Mouse (Mus musculus): ENCODE results near the gene Vwa8.
"Not testable (repeated sequence)": the region's sequence is repeated elsewhere in the genome, so short reads cannot be mapped to it uniquely, and the experiment has no call there.

Gene Vwa8

GRCm38 (mm10) chr14:78881563-78881962 lies 32.7 kb downstream of the Vwa8 start:
- DNase-seq (ENCODE audit: low read depth, low spot score): no peak

- DNase-seq (ENCODE audit: low read depth, low spot score): no peak
These were observed 37.2 kb downstream of the Vwa8 start for GRCm38 (mm10) chr14:78885915-78886534.

DNA sequence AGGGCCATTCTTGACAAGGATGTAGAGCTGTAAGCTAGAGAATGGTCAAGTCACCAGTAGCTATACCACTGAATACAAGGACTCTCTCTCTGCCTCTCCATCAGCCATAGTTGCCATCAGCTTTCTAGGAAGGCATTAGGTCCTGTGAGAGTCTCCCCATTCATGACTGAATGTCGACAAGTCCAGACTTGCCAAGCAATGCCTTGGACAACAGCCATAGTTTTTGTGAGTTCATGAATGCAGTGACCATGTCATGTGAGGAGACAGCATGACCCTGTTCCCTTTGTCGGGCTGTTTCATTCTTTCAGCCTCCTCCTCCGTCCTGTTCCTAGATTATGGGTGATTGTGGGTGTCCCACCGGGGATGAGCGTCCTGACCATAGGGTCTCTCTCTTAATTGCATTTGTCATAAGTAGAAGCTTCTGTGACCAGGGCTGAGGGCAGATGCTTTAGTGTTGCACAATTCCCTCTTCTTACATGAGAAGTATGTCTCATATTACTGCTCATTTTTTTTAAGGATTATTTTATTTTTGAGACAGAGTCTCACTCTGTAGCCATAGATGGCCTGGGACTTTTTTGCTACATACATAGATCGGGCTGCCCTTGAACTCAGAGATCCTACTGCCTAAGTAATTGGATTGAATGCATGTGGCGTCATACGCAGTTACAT lies 37.8 kb downstream of the Vwa8 start:
- DNase-seq (ENCODE audit: low read depth, low spot score): no peak

DNA sequence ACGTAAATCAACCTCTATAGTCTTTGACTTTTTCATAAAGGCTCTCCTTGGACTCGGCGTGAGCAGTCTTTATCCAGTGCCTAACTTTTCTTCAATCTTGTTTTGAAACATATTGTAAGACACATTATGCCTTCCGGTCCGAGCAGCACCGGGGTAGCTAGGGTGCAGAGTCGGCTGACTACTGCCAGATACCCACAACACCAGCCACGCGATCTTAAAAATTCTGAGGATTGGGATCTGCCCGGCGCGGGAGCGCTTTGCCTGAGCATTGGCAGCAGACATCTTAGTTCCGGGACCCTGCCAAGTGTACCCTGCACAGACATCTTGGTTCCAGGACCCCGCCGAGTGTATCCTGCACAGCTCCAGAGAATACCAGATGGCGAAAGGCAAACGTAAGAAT lies 38.6 kb downstream of the Vwa8 start:
- DNase-seq (ENCODE audit: low read depth, low spot score): not testable (repeated sequence)

GRCm38 (mm10) chr14:78895496-78895895 lies 46.6 kb downstream of the Vwa8 start:
- no peak for DNase-seq (ENCODE audit: low read depth, low spot score)

DNA sequence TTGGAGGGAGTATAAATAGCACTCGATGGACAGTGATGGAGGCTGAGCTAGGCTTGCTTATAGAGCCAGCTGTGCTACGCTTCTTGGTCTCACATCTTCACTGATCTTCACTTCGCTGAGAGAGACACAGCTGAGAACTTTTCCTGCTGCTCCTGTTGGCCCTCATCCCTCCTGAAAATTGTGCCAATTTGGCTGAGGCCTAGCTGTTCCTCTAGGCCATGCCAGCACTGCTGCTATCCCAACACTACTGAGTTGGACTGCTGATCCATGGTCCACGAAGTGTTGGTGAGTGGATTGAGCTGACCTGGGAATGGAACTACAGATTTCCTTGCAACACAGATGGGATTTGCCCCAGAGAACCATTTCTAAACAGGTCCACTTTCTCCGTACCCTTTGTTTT lies 47.4 kb downstream of the Vwa8 start:
- no peak for DNase-seq (ENCODE audit: low read depth, low spot score)

DNA sequence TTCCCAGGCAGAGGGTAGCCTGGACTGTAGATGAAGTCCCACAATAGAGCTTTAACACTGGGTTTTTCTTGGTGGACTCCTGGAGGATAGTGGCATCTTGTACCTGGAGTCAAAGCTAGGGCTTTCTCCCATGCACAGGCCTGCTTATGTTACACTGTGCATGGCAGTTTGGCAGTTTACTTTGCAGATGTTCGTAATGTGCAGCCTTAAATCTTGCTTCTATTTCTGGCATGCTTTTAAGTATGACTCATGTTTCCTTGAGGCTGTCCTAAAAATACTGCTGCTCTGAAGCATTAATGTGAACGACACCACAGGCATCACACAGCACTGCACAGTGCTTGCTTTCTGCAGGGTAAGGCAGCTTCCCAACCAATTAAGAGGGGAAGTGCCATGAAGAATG lies 51.9 kb downstream of the Vwa8 start:
- no peak for DNase-seq (ENCODE audit: low read depth, low spot score)

DNA sequence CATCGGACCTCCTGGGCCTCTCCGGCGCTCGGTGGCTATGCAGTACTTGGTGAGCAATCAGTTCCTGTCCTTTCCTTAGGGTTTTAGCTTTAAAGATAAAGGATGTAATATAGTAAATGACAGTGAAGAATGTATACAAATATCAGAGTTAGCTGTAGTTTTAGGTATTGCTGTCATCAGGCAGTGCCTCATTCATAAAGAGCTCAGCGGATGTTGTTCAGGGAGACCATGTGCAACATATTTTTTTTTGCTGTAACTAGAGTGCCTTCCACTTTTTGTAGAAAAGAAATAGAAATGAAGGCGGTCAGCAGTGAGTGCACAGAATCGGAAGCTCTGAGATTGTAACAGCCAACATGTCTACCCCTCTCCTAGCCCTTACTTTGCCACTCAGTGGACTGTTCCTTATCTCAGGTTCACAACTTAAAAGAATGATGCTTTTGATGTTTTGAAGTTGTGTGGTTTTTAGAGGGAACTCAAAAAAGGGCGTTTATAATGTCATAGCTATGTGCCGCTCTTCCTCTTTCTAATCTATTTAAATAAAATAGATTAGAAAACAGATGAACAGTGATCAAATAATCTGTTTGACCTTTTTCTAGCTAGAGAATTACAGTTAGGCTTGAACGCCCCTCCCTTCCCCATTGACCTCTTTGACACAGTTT lies 59.5 kb downstream of the Vwa8 start:
- peak; percentile 50 for DNase-seq (ENCODE audit: low read depth, low spot score)

DNA sequence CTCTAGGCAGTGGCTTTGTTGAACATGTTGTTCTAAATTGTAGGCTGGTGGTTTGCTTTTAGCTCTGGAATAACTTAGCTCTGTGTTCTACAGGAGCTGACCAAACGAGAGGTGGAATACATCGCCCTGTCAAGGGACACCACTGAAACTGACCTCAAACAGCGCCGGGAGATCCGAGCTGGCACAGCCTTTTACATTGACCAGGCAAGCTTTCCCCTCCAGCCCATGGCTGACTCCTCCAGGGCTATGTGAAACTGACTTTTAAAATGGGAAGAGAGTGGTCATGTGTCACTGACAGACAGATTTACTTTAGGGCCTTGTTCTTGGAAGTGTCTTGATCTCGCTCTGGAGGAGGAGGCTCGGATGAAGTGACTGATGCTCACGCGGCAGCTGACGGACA lies 63.2 kb downstream of the Vwa8 start:
- DNase-seq (ENCODE audit: low read depth, low spot score): no peak

GRCm38 (mm10) chr14:78914180-78914579 lies 65.3 kb downstream of the Vwa8 start:
- DNase-seq (ENCODE audit: low read depth, low spot score): peak; percentile 86

DNA sequence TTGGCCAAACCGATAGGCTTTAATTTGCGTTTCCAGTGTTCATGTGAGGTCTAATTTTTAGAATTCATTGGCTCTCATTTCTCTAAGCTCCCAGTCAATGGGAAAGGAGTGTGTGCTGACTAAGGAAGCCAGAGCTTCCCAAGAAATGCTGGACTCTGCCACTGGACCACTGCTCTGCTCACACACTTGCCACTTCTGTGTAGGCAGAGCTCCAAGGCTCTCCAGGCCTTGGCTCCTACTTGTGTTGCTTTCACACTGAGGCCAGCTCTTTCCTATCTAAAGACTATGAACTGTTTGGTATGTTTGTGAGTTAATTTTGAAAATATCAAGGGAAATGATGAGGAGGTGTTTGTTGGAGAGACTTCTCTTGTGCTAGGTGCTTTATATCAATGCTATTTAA lies 67.8 kb downstream of the Vwa8 start:
- DNase-seq (ENCODE audit: low read depth, low spot score): no peak

DNA sequence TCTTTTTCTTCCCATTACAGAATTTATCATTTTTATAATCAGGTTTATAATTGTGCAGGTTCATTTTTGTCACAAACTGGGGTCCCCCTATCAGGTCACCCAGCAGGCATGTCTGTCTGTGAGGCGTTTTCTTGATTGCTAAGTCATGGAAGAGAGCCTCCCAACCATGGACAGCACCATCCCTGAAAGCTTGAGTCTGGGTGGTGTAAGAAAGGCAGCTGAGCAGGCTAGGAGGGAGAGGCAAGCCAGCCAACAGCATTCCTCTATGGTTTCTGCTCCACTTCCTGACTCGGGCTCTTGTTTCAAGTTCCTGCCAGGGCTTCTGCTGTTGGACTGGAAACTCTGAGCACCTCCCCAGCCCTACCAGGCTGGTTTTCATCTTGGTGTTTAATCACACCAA lies 72.4 kb downstream of the Vwa8 start:
- no peak for DNase-seq (ENCODE audit: low read depth, low spot score)

- no peak for DNase-seq (ENCODE audit: low read depth, low spot score)
These were observed 74.8 kb downstream of the Vwa8 start for GRCm38 (mm10) chr14:78923631-78924030.

DNA sequence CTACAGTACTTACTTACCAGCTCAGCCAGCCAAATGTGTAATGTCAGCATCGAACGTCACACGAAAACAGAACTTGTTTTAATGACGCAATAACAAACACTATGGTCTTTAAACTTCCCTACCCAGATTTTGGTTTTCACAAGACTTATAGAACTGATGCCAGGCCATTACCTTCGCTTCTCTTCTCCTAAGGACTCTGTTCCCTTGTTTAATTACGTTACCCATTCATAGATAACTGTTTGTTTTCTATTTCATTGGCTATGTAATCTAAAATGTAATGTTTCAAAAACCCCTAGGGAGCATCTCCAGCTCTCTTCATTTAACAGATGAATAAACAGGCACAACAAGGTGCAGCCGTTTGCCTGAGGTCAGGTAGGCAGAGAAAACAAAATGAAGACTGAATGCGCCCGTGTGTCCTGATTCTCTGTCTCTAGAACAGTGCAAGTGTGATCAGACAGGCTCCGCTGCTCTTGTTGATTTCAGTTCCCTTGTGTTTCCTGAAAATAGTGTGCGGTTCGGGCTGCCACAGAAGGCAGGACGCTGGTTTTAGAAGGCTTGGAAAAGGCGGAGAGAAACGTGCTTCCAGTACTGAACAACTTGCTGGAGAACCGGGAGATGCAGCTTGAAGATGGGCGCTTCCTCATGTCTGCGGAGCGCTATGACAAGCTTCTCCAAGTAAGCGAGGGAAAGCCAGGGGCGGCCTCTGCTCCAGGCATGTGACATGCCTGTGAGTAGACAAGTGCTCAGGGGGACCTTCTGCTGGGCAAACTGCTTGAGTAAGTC lies 76.1 kb downstream of the Vwa8 start:
- no peak for DNase-seq (ENCODE audit: low read depth, low spot score)

GRCm38 (mm10) chr14:78932094-78932493 lies 83.2 kb downstream of the Vwa8 start:
- DNase-seq (ENCODE audit: low read depth, low spot score): no peak

- DNase-seq (ENCODE audit: low read depth, low spot score): no peak
These were observed 84.5 kb downstream of the Vwa8 start for GRCm38 (mm10) chr14:78933399-78933798.

GRCm38 (mm10) chr14:78934596-78934995 lies 85.7 kb downstream of the Vwa8 start:
- no peak for DNase-seq (ENCODE audit: low read depth, low spot score)

DNA sequence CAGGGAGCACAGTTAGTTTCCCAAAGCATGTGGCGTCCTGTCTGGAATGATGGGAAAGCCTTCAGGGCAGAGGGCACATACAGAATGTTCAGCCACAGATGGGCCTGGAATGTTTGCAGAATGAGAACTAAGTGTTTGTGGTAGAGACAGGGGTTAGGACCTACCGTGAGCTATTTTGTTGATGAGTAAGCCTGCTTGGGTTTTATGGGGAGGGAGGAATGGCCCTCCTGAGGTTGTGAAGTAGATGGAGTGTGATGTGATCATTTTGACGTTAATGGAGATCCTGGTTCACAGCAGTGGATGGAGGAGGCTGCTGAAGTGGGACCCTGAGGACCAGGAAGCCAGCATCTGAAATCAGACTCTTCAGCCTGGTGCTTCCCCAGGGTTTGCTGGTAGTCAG lies 86.9 kb downstream of the Vwa8 start:
- no peak for DNase-seq (ENCODE audit: low read depth, low spot score)

- DNase-seq (ENCODE audit: low read depth, low spot score): no peak
These were observed 93.1 kb downstream of the Vwa8 start for GRCm38 (mm10) chr14:78941741-78942475.

GRCm38 (mm10) chr14:78955745-78956144 lies 106.9 kb downstream of the Vwa8 start:
- no peak for DNase-seq (ENCODE audit: low read depth, low spot score)

GRCm38 (mm10) chr14:78970621-78971020 lies 121.8 kb downstream of the Vwa8 start:
- DNase-seq (ENCODE audit: low read depth, low spot score): no peak

GRCm38 (mm10) chr14:78972424-78972823 lies 123.6 kb downstream of the Vwa8 start:
- no peak for DNase-seq (ENCODE audit: low read depth, low spot score)

All from CD4-positive helper T cell, adult 2 months (primary cell).